Mouse (Mus musculus) R1 (cell line): ENCODE results near the gene Nsd1.
A peak's percentile ranks its signal among the peaks of the same experiment; 100 is the strongest.
"Not testable (repeated sequence)": the region's sequence is repeated elsewhere in the genome, so short reads cannot be mapped to it uniquely, and the experiment has no call there.

Experiments used
- DNase-seq: peaks from one replicate; pipeline ENCODE4 v3.0.0-alpha.2; 2018; ENCODE audit warnings: low read depth, low spot score

Gene Nsd1

GRCm38 (mm10) chr13:55209649-55210192 lies at the start of gene Nsd1:
Gene Nsd1 (plus strand): TSS chr13:55209782.
- peak; percentile 90 for DNase-seq

GRCm38 (mm10) chr13:55162365-55162764 lies 47.2 kb upstream of the Nsd1 start:
- no peak for DNase-seq

GRCm38 (mm10) chr13:55163553-55163952 lies 46.0 kb upstream of the Nsd1 start:
- no peak for DNase-seq

GRCm38 (mm10) chr13:55165831-55166339 lies 43.7 kb upstream of the Nsd1 start:
- no peak for DNase-seq

GRCm38 (mm10) chr13:55166806-55167725 lies 42.5 kb upstream of the Nsd1 start:
- peak; percentile 93 for DNase-seq

GRCm38 (mm10) chr13:55167798-55168197 lies 41.8 kb upstream of the Nsd1 start:
- DNase-seq: no peak

GRCm38 (mm10) chr13:55168255-55168654 lies 41.3 kb upstream of the Nsd1 start:
- no peak for DNase-seq

- DNase-seq: no peak
These were observed 40.6 kb upstream of the Nsd1 start for GRCm38 (mm10) chr13:55168958-55169369.

- no peak for DNase-seq
These were observed 37.9 kb upstream of the Nsd1 start for GRCm38 (mm10) chr13:55171517-55172335.

GRCm38 (mm10) chr13:55172336-55172770 lies 37.2 kb upstream of the Nsd1 start:
- no peak for DNase-seq

GRCm38 (mm10) chr13:55174347-55174746 lies 35.2 kb upstream of the Nsd1 start:
- no peak for DNase-seq

- DNase-seq: no peak
These were observed 33.3 kb upstream of the Nsd1 start for GRCm38 (mm10) chr13:55176265-55176664.

GRCm38 (mm10) chr13:55177903-55178496 lies 31.6 kb upstream of the Nsd1 start:
- DNase-seq: peak; percentile 74

- peak; percentile 90 for DNase-seq
These were observed 31.0 kb upstream of the Nsd1 start for GRCm38 (mm10) chr13:55178556-55178955.

GRCm38 (mm10) chr13:55179591-55179990 lies 30.0 kb upstream of the Nsd1 start:
- no peak for DNase-seq

GRCm38 (mm10) chr13:55181786-55182172 lies 27.8 kb upstream of the Nsd1 start:
- DNase-seq: peak; percentile 55

GRCm38 (mm10) chr13:55182173-55182894 lies 27.2 kb upstream of the Nsd1 start:
- DNase-seq: peak; percentile 96

GRCm38 (mm10) chr13:55183382-55183781 lies 26.2 kb upstream of the Nsd1 start:
- no peak for DNase-seq

- DNase-seq: not testable (repeated sequence)
These were observed 22.5 kb upstream of the Nsd1 start for GRCm38 (mm10) chr13:55187062-55187461.

- no peak for DNase-seq
These were observed 20.0 kb upstream of the Nsd1 start for GRCm38 (mm10) chr13:55189531-55190107.
